Mouse (Mus musculus) thymus, postnatal 4 days (tissue): ENCODE measurements at regions not wholly inside any gene's neighbourhood (a gene's known extent, or its start where the extent isn't known, plus 50 kb on each side); places are given as distances from the start of the nearest gene placed in this dataset.

Experiments
- DNase-seq: peaks from one replicate; pipeline ENCODE4 v3.0.0; 2021

DNA sequence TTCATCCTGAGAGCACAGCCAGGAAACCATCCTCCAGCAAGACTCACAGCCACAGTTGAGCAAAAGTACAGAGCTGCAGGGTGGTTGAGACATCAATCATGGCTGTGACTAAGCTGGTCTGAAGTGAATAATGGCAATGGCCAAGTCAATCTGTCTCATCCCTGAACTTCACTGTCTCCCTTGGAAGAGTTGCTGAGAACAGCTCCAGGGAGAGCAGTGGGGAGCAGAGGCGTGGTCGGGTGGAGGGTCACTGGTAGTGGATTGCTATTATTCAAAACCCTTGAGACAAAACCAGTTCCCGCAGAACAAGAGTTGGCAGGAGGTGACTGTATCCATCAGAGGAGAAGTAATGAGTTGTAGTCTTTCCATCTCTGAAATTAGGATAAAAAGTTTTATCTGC lies 185.7 kb upstream of the Tmem72 start:
- DNase-seq, result no peak

DNA sequence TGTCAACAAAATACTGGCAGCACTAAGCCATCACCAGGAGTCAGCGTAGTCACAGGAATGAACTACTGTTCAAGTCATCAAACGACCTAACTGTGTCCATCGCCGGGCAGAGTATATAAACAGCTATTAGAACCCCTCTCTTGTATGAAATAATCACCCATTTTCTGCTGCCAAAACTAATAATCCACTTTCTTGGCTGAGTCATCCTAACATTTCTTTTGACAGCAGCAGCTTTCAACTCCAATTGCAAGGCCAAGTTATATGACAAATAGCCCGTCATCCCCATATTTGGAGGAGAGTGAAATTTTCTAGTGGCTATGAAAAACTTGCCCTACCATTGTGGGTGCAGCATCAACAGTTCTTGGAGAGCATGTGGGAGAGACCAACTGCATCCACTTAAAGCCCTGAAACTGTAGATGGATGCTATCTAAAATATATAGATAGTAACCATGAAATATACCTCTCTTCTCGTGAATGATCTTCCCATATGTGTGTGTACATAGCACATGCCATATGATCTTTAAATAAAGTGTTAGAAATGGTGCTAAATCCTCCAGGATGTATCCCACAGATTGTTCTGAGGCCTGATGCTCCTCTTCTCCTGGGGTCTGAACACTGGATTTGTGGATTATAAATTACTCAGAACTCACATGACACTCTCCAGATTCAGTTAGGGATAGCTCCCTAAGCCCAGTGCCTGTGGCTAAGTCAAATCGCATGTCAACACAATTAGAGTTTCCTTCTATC lies 189.9 kb upstream of the Tmem72 start:
- no peak for DNase-seq

GRCm38 (mm10) chr6:116910607-116911006 lies 193.9 kb upstream of the Tmem72 start:
- DNase-seq, result no peak

DNA sequence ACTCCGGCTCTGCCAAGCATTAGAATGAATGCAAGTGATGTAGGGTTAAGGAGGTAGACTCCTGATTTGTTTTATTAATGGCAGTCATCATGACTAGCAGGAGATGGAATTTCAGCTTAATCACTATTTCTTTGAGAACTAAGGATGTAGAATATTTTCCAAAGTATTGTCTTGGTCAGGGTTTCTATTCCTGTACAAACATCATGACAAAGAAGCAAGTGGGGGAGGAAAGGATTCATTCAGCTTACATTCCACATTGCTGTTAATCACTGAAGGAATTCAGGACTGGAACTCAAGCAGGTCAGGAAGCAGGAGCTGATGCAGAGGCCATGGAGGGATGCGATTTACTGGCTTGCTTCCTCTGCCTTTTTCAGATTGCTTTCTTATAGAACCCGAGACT lies 195.4 kb upstream of the Tmem72 start:
- DNase-seq, result no peak

DNA sequence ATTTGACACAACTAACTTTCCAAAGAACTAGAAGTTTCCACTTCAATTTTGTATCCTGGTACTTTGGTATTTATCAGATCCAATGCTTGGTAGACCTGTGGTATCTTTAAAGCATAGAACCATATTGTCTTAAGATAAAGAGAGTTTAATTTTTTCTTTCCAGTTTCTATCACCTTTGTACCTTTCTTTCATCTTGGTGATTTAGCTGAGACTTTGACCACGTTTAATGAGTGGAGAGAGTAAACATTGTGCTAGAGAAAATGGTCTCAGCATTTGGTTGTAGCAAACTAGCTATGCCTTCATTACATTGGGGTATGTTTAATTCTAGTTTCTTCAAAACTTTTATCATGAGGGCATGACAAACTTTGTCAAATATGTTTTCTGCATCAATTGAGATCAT lies 197.4 kb upstream of the Tmem72 start:
- DNase-seq, result no peak

- DNase-seq, result no peak
Measured at GRCm38 (mm10) chr6:116935024-116935423, 218.3 kb upstream of the Tmem72 start.

DNA sequence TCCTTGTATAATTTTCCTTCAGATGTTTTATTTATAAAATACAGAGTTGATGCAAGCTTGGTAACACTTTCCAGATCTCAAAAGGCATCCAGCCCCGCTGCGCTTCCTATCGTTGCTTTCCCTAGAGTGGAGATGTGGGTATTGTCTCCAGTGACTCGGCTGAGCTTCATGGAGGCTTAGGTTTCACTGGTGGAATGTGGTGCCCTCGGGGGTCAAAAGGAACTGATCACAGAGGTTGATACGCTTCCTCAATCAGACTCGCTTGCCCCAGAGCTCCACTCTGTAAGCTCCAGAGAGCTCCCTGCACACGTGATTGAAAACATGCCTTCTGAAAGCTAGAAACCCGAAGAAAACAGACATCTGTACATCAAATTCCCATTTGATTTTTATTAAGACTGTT lies 224.9 kb upstream of the Tmem72 start:
- no peak for DNase-seq

GRCm38 (mm10) chr6:116942696-116943095 lies 225.6 kb upstream of the Cxcl12 start:
- no peak for DNase-seq

DNA sequence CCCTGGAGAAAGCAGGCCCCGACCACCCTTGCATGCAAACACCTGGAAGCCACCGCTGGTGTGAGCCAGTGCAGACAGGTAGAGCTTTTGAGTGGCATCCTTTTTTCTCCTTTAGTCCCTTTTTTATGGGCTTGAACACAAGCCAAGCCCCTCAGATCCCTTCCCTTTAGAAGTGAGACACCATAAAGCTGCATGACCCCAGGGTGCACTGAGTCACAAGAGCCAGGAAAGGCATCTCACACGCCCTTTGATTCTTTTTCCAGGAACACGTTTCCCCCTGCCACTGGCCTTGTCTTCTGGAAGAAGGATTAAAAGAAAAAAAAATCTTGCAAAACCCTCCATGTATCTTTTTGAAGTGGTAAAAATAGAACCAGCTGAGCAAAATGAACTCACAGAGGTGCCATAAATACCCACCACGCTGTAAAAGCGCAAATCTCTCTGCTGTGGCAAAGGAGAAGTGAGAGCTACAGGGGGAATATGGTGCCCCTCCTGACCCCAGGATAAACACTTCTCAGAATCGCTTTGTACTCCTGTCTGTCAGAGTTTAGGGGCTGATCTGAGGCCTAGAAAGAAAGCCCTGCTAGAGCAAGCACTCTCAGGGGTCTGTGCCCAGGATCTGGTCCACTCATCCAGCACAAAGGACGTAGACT lies 222.1 kb upstream of the Cxcl12 start:
- no peak for DNase-seq

DNA sequence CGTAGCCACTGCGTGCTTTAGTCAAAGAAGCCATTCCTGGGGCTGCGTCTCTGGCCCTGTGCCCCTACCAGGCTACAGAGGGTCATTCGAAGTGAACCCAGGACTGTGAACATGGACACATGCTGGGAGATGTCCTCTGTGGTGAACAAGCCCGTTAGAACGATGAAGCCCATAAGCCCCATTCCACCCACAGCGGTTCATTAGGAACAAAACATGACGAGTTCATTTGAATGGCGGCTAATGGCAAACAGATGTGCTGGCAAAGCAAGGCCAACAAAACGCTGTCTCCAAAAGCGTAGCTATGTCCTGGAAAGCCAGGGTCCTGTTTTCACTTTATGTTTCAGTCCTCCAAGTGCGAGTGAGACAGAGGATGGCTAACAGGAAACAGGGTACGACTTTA lies 208.7 kb upstream of the Cxcl12 start:
- DNase-seq, result no peak

DNA sequence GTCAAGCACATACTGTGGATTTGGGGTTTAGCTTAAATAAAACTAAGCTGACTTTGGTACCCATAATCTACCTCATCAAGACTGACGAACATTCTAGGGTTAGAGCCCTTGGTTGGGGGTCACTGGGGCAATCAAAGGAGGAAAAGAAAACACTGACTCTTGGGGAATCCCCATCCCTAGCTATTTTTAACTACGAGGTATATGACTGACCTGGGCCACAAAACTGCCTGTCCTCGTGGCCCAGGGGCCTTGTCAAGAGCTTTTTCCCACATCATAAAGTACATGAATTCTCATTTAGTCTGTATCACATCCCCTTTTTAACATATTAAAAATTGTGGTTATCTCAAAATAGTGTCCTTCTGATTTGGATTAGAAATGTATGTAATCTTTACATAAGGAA lies 207.7 kb upstream of the Cxcl12 start:
- no peak for DNase-seq

GRCm38 (mm10) chr6:116966436-116966835 lies 201.9 kb upstream of the Cxcl12 start:
- DNase-seq, result no peak

GRCm38 (mm10) chr6:116969381-116969910 lies 198.9 kb upstream of the Cxcl12 start:
- DNase-seq, result no peak

DNA sequence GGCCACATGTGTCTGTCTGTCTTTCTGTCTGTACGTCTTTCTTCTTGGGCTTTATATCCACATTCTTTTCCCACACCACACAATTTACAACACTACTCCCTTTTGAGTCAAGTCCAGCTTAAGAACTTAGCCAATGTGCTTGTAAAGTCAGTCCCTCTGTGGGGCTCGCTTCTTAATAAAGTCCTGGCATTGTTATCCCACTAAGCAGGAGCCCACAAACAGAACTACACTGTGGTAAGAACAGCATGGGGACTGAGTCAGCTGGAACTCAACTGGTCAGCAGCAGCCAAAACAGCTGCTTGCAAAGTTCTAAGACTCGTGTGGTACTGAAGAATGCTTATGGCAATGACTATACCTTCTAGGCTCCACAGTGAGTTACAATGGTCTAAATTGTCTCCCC lies 193.5 kb upstream of the Cxcl12 start:
- DNase-seq, result no peak

DNA sequence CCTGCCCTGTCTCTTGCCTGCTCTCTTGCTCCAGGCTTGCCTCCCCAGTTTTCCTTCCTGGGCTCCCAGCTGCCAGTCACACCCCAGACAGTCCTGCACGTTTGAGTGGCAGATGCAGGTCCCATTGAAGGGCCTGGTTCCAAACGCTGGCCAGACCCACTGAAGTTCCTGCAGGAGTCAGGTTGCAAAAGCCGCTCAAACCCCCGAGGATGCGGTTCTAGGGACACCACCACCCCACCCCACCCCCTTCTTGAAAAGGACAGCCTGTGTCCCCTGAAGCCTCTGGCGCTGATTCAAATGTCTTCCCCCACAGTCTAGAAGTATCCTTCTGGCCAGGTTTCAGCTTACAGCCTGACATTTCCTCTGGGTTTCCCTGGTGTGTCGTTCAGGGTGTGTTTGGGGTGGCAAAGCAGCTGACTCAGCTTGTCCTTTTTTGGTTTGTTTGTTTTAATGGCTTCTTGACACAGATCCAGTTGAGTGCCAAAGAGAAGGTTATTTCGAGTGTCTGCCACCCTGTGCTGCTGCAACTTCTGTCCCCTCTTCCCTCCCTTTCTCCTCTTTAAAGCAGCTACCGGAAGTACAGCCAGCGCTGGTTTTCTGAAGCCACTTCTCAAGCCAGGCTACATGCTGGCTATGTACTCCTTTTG lies 187.9 kb upstream of the Cxcl12 start:
- DNase-seq, result peak; percentile 8

GRCm38 (mm10) chr6:116985147-116985737 lies 183.1 kb upstream of the Cxcl12 start:
- DNase-seq, result no peak

DNA sequence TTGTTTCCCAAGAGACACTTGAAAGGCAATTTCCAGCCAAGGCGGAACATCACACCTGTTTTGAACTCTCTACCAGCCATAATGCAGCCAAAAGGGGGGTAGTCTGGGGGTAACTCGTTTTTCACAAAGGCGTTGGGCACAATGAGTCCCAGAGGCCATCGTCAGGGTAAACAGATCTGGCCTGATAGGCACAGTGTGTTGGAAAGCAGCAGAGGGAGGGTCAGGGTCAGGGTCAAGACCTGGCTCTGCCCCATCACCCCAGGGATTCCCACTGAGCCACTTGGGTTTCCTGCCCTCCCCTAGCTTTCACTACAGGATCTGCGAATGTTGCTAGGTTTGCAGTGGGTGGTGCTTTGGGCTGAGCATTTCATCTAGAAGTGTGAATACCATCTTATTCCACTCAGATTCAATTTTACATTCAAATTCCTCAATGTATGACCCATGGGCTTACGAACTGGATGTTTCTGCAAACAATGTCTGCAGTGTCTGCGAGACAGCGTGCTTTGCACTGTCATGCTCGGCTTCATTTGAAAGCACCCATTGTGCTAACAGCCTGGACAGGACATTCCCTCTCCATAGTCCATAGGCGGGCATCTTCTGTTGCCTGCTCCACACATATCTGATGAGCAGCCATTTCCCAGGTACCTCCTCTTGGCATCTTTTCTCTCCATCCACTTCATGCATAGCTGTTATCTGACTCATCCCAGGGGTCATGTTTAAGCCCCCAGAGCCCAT lies 181.9 kb upstream of the Cxcl12 start:
- DNase-seq, result no peak

DNA sequence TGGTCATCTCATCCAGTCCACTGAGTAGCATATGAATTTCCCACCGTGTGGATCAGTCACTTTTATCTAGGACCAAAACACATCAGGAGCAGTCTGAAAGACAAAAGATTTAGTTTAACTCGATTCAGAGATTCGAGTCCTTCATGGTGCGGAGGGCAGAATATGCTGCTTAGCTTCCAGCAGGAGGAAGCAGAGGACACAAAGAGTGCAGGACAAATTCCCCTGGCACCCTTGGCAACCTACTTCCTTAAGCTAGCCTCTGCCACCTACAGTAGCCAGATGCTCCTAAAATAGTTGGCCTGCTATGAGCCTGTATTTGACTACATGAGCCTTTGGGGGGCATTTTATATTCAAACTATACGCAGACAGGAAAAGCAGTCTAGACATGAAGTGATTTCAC lies 181.1 kb upstream of the Cxcl12 start:
- DNase-seq, result no peak

- no peak for DNase-seq
Measured at GRCm38 (mm10) chr6:116998948-116999682, 169.2 kb upstream of the Cxcl12 start.

DNA sequence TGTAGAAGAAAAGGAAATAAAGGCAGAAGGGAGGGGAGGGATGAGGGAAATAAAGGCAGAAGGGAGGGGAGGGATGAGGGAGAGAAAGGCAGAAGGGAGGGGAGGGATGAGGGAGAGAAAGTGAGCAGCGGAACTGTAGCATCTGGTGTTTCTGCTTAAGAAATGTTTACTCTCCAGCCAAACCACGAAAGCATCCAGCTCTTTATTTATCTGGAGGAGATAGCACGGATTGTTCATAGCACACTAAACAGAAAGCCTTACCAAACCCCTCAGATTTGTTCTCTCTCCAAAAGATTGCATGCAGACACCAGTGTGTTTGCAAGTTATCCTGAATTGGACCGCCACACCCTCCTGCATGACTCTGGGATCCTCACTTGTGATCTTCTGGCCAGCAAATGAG lies 168.4 kb upstream of the Cxcl12 start:
- no peak for DNase-seq

DNA sequence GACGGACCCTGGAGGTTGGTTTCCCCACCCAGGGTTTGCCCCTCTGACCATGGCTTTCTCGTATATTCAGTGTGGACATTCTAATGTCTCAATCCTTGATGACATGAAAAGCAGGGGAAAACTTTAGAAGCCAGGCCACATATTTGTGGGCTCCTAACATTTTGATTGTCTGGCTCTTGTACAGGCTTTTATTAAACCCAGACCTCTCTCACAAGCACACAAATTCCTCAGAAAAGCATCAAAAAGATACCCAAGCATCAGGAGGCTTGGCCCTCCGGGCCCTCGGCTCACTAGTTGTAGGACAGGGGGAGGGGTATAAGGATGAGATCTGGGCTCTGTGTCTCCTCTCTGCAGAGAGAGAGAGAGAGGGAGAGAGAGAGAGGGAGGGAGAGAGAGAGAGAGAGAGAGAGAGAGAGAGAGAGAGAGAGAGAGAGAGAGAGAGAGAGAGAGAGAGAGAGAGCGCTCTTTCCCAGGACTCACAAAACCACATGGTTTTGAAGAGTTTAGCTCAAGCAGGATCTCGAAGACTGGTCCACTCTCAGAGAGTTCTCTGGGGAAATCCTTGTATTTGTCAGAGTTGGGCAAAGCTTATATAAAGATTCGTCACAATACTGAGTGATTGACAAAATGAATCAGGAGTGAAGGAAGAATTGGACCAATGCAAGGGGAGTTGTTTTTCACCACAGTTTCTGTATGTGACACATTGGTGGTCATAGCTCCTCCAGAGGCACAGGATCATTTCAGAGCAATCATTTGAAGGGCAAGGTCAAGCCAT lies 167.2 kb upstream of the Cxcl12 start:
- DNase-seq, result no peak
